Mouse (Mus musculus): Measurements from ENCODE around the gene Fnbp1l.

DNA sequence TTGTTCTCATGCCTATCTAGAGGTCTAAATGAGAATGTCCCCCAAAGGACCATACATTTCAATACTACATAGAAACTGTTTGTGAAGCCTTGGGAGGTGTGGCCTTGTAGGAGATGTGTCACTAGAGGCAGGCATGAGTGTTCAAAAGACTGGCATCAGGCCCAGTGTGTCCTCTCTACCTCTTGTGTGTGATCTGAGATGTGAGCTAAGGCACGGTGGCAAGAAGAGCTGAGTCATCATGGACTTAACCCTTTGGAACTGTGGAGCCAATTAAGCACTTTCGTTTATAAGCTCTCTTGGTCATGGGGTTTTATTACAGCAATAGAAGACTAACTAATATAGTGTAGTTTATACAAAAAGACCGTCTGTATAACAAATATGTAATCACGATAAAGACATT lies 16.3 kb downstream of the Fnbp1l start:
- no peak for TF ChIP-seq CTCF (IDR thresholded peaks at IDR 0.05; ENCODE audit: extremely low read depth, insufficient read depth, low read length)
- TF ChIP-seq POLR2A (IDR thresholded peaks at IDR 0.05; ENCODE audit: extremely low read depth, insufficient read depth, low read length) = no peak

All from cortical plate, adult 2 months (tissue).